Comparison of ENCODE assay signal across 9 mouse cellular contexts in genomic region chr11:4487401-4487965, GRCm38 (mm10). TPM values are rescaled to one million over a fixed set of nuclear protein-coding genes. Genes with fewer than 3 reads are reported as not detected.
DNase-seq lines count a peak whose midpoint lies in the region; ATAC-seq lines count a peak whose summit lies in the region.
"Had no signal": no experiment of that assay in that cellular context is flagged by ENCODE, and none has a peak within 500 bp of the region (broad histone marks: within the 10 kb centered on the region; RNA-seq: fewer than 3 reads in every experiment).

No protein-coding gene starts in this region.

- H3K27ac ChIP-seq in heart, embryonic 13.5 days (replicated peaks) = peak overlapping the region; percentile 56
- peak overlapping the region; percentile 94 for H3K27ac ChIP-seq in liver, embryonic 15.5 days (replicated peaks)
- H3K27ac ChIP-seq: macrophage had no signal

- 49% methylated on average over 8 of the region's 8 CpGs for WGBS in heart, embryonic 13.5 days
- WGBS in liver, embryonic 15.5 days (ENCODE audit: insufficient replicate concordance) = 36% methylated on average over 8 of the region's 8 CpGs

- no peaks in the 10 kb centered on the region for H3K9me3 ChIP-seq in heart, embryonic 13.5 days
- H3K9me3 ChIP-seq in liver, embryonic 15.5 days (replicated peaks) = no peaks in the 10 kb centered on the region

- H3K4me2 ChIP-seq in heart, embryonic 13.5 days = no peak overlapping the region
- peak overlapping the region; percentile 48 for H3K4me2 ChIP-seq in liver, embryonic 15.5 days

- H3K27me3 ChIP-seq in heart, embryonic 13.5 days (replicated peaks) = no peaks in the 10 kb centered on the region
- H3K27me3 ChIP-seq in liver, embryonic 15.5 days = no peaks in the 10 kb centered on the region

- H3K4me3 ChIP-seq in heart, embryonic 13.5 days = no peak overlapping the region
- H3K4me3 ChIP-seq in liver, embryonic 15.5 days (replicated peaks) = peak overlapping the region; percentile 12; the same call in 1 of the 2 replicates

- ATAC-seq in heart, embryonic 13.5 days (ENCODE audit: extremely low read depth, insufficient number of reproducible peaks, low FRiP score, low TSS enrichment) = no peak
- peak; percentile 40; the same call in 1 of the 2 replicates for ATAC-seq in common myeloid progenitor, adult 5-6 weeks (replicated peaks; ENCODE audit: low read depth, poor library complexity, severe bottlenecking)
- ATAC-seq in liver, embryonic 15.5 days (ENCODE audit: insufficient read depth) = peak; percentile 98
- ATAC-seq in monocyte, adult 5-6 weeks (replicated peaks; ENCODE audit: insufficient number of reproducible peaks, low FRiP score, low TSS enrichment, poor library complexity, severe bottlenecking) = no peak
- ATAC-seq in granulocyte monocyte progenitor cell, adult 5-6 weeks (replicated peaks; ENCODE audit: poor library complexity, severe bottlenecking) = no peak

- H3K36me3 ChIP-seq in heart, embryonic 13.5 days = peaks cover 100% of the 10 kb centered on the region
- H3K36me3 ChIP-seq in liver, embryonic 15.5 days (replicated peaks) = peaks cover 100% of the 10 kb centered on the region

- H3K4me1 ChIP-seq in heart, embryonic 13.5 days = peaks cover 18% of the 10 kb centered on the region
- H3K4me1 ChIP-seq in liver, embryonic 15.5 days (replicated peaks) = peaks cover 56% of the 10 kb centered on the region

- H3K9ac ChIP-seq in heart, embryonic 13.5 days = 0 out of 2 replicates have a peak overlapping the region, but pooled peaks have one; percentile 35
- H3K9ac ChIP-seq in liver, embryonic 15.5 days = peak overlapping the region; percentile 50; the same call in 1 of the 2 replicates

- no peak for DNase-seq in heart, adult 11 months
- peak; percentile 80 for DNase-seq in adipocyte (ENCODE audit: low spot score)
- DNase-seq in right cerebral cortex, postnatal 4 days = no peak

RNA-seq across cellular contexts. Expression of gene Hormad2, which starts 46.6 kb away (rescaled TPM):
- polyA plus RNA-seq in heart, embryonic 13.5 days (2015; fragmentation: Nextera tagmentation; extraction: Ambion mirVana) = 0.15 and 0.44 TPM in 2 replicates
- total RNA-seq in common myeloid progenitor, adult 5-6 weeks (2017) = 1.5 TPM in 1 of 2 replicates, not detected in the other
- 0.18 and 0.20 TPM in 2 replicates for polyA plus RNA-seq in liver, embryonic 15.5 days (2015; fragmentation: Nextera tagmentation; extraction: Ambion mirVana)
- not detected in 3 replicates for total RNA-seq in monocyte, adult 5-6 weeks (2017)
- total RNA-seq in granulocyte monocyte progenitor cell, adult 5-6 weeks (2014; fragmentation: Nextera tagmentation) = 1.3 and 2.7 TPM in 2 replicates
- 0.52 TPM in 1 of 2 replicates, not detected in the other for total RNA-seq in granulocyte monocyte progenitor cell, adult 5-6 weeks (2017)
- polyA plus RNA-seq: macrophage had no signal

Comparison
In these comparisons a context has a peak if more than half of its experiments do, and no peak if none do; other contexts are left out.
1. ATAC-seq: peak in common myeloid progenitor, adult 5-6 weeks (single experiment) and liver, embryonic 15.5 days (single experiment); none in heart, embryonic 13.5 days (single experiment), monocyte, adult 5-6 weeks (single experiment) and granulocyte monocyte progenitor cell, adult 5-6 weeks (single experiment).